Mouse (Mus musculus) right cerebral cortex, postnatal 36 days (tissue): ENCODE data around the gene 6030408B16Rik.
"Not testable (repeated sequence)": the region's sequence is repeated elsewhere in the genome, so short reads cannot be mapped to it uniquely, and the experiment has no call there.

ENCODE experiments used
- DNase-seq, 2 experiments: peaks; one replicate each; pipeline ENCODE4 v3.0.0; 2022; ENCODE audit warnings: low spot score in 2 of 2, mixed read lengths in 1 of 2

6030408B16Rik gene

GRCm38 (mm10) chr15:101321126-101321525 is 28.1 kb downstream of the 6030408B16Rik start:
- no peak for DNase-seq

GRCm38 (mm10) chr15:101322106-101322505 is 29.1 kb downstream of the 6030408B16Rik start:
- no peak for DNase-seq

- no peak for DNase-seq
Measured at GRCm38 (mm10) chr15:101322640-101323039, 29.6 kb downstream of the 6030408B16Rik start.

GRCm38 (mm10) chr15:101323511-101323910 is 30.5 kb downstream of the 6030408B16Rik start:
- DNase-seq: no peak

DNA sequence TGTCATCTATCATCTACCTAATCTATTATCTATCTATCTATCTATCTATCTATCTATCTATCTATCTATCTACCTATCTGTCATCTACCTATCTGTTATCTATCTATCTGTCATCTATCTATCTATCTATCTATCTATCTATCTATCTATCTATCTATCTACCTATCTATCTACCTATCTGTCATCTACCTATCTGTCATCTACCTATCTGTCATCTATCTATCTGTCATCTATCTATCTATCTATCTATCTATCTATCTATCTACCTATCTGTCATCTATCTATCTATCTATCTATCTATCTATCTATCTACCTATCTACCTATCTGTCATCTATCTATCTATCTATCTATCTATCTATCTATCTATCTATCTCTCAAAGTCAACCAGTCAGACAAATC is 31.4 kb downstream of the 6030408B16Rik start:
- DNase-seq: not testable (repeated sequence)

- DNase-seq: no peak
Measured at GRCm38 (mm10) chr15:101325991-101326534, 33.1 kb downstream of the 6030408B16Rik start.

DNA sequence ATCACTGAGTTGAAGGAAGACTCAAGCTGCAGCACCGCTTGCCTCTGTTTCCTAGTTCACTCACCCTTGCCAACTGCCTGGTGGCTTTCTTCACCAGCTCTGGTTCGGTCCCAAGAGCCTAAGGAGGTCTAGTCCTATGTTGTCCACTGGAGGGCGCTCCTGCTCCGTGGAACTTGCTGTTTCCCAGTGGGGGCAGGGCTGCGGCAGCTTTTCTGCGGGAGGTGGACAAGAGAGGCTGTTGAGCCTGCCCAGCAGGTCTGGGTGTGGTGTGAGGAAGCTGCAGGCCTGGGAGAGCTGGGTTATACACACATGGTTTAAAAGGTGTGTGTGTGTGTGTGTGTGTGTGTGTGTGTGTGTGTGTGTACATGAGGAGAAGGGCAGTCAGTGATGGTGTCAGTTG is 34.3 kb downstream of the 6030408B16Rik start:
- DNase-seq: peak; percentile 61 to 62

- no peak for DNase-seq
Measured at GRCm38 (mm10) chr15:101328876-101329563, 36.0 kb downstream of the 6030408B16Rik start.

DNA sequence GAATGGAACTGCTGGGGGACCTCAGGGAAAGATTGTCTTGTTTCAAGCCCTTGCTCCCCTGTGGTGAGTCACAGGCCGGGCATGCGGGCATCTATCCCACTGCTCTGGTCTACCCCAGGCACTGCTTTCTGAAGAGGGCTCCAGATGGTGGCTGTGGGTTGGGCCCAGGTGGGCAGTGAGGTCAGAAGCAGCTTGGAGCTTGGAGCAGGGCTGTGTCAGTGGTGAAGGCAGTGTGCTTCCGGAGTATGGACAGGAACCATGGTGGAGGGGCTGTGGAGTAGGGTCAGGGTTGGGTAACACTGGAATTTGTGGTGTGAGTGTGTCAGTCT is 36.5 kb downstream of the 6030408B16Rik start:
- no peak for DNase-seq

- DNase-seq: no peak
Measured at GRCm38 (mm10) chr15:101331090-101331489, 38.1 kb downstream of the 6030408B16Rik start.

DNA sequence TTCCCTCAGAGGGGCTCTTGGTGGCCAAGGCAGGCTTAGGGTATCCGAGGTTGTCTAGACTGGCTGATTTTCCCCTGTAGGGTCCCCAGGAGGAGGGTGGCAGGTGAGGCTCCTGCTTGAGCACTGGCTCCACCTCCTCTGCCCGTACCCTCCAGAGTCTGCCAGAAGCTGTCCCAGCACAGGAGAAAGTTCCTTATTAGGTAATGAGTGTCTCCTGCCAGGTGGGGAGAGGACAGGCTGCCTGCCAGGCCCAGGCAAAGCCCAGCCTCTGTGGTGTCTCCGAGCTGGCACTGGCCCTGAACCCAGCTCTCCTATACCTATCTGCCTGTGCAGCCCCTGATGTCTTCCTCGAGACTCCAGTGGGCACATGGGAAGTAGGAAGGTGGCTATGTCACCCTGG is 39.4 kb downstream of the 6030408B16Rik start:
- DNase-seq: no peak

- DNase-seq: no peak
Measured at GRCm38 (mm10) chr15:101333165-101333564, 40.2 kb downstream of the 6030408B16Rik start.

GRCm38 (mm10) chr15:101333648-101334047 is 40.6 kb downstream of the 6030408B16Rik start:
- DNase-seq: no peak

GRCm38 (mm10) chr15:101336474-101337174 is 43.6 kb downstream of the 6030408B16Rik start:
- no peak for DNase-seq

- no peak for DNase-seq
Measured at GRCm38 (mm10) chr15:101338359-101338758, 45.3 kb downstream of the 6030408B16Rik start.

- peak; percentile 78 to 82 for DNase-seq
Measured at GRCm38 (mm10) chr15:101339537-101339936, 46.5 kb downstream of the 6030408B16Rik start.

- DNase-seq: peak; percentile 48 to 63
Measured at GRCm38 (mm10) chr15:101341797-101342515, 48.9 kb downstream of the 6030408B16Rik start.
